Mouse (Mus musculus): Measurements from ENCODE around the gene Tapt1. TPM values are rescaled to one million over a fixed set of nuclear protein-coding genes. Genes with fewer than 3 reads are reported as not detected.
A peak's percentile ranks its signal among the peaks of the same experiment; 100 is the strongest.

Gene Tapt1
- total and polyA plus RNA-seq, 3 experiments = 20.1 to 58.3 (median 52.8) TPM

DNA sequence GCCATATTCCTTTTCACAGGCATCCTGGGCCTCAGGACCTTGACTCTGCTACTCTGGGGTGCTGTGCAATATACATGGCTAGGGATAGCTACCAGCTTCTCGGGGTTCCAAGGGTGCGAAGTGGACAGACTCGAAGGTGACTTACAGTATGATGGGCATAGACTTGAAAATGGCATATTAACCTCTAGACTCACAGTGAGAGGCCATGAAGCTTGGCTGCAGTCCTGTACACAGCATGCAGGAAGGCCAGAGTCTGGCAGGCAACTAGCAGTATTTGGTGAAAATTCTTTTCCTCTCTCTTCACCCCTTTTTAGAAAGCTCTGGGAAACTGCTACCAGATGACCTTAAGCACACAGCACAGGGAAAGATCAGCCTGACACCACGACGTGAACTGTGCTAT, 52.4 kb downstream of the Tapt1 start:
- H3K9me3 ChIP-seq (replicated peaks) = no peaks in the 10 kb centered on the region
- no peak for ATAC-seq (ENCODE audit: extremely low read depth, insufficient number of reproducible peaks, low FRiP score, poor library complexity, severe bottlenecking)
- H3K27me3 ChIP-seq (ENCODE audit: insufficient read depth, low read length) = no peaks in the 10 kb centered on the region
- no peaks in the 10 kb centered on the region for H3K4me1 ChIP-seq (ENCODE audit: insufficient read depth, low read depth, low read length)
- no peak for TF ChIP-seq POLR2AphosphoS5 (IDR thresholded peaks at IDR 0.05; ENCODE audit: insufficient replicate concordance, low read depth, low read length)
- no peak for TF ChIP-seq GATA1 (IDR thresholded peaks at IDR 0.05; ENCODE audit: borderline replicate concordance, low read length)
- TF ChIP-seq CTCF (IDR thresholded peaks at IDR 0.05; ENCODE audit: low read depth, low read length) = no peak
- TF ChIP-seq TAL1 (conservative IDR thresholded peaks at IDR 0.05; ENCODE audit: low read depth, low read length) = no peak
- TF ChIP-seq GATA2 (IDR thresholded peaks at IDR 0.05; ENCODE audit: borderline replicate concordance, low read depth, low read length) = no peak
- peaks cover 89% of the 10 kb centered on the region for H3K36me3 ChIP-seq (replicated peaks)
- no peak for DNase-seq (ENCODE audit: low spot score)
- H3K4me3 ChIP-seq (ENCODE audit: low read depth, low read length) = no peak overlapping the region

DNA sequence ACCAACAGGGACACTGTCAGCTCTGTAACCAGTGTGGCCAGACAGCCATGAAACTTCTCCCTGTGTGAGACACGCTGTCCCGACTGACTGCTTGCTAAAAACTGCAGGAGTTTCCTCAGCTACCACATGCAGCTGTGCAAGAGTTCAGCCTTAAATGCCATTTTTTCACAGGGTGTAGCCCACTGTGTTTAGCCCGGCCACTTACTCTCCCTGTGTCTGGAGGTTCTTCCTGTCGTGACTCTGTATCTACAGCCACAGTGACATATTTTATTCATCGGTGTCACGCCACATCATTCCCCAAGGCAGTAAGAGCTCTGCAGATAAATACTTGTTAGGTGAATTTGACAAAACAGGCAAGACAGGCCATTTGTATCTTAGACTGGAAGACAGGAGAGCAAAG, 59.6 kb downstream of the Tapt1 start:
- no peak overlapping the region for H3K4me3 ChIP-seq (ENCODE audit: low read depth, low read length)
- DNase-seq (ENCODE audit: low spot score) = no peak
- no peak for ATAC-seq (ENCODE audit: extremely low read depth, insufficient number of reproducible peaks, low FRiP score, poor library complexity, severe bottlenecking)
- H3K9me3 ChIP-seq (replicated peaks) = no peaks in the 10 kb centered on the region
- peaks cover 20% of the 10 kb centered on the region for H3K36me3 ChIP-seq (replicated peaks)
- no peaks in the 10 kb centered on the region for H3K4me1 ChIP-seq (ENCODE audit: insufficient read depth, low read depth, low read length)
- TF ChIP-seq GATA1 (IDR thresholded peaks at IDR 0.05; ENCODE audit: borderline replicate concordance, low read length) (no peak), POLR2AphosphoS5 (IDR thresholded peaks at IDR 0.05; ENCODE audit: insufficient replicate concordance, low read depth, low read length) (no peak), GATA2 (IDR thresholded peaks at IDR 0.05; ENCODE audit: borderline replicate concordance, low read depth, low read length) (no peak), CTCF (IDR thresholded peaks at IDR 0.05; ENCODE audit: low read depth, low read length) (no peak), TAL1 (conservative IDR thresholded peaks at IDR 0.05; ENCODE audit: low read depth, low read length) (no peak)
- H3K27me3 ChIP-seq (ENCODE audit: insufficient read depth, low read length) = no peaks in the 10 kb centered on the region

DNA sequence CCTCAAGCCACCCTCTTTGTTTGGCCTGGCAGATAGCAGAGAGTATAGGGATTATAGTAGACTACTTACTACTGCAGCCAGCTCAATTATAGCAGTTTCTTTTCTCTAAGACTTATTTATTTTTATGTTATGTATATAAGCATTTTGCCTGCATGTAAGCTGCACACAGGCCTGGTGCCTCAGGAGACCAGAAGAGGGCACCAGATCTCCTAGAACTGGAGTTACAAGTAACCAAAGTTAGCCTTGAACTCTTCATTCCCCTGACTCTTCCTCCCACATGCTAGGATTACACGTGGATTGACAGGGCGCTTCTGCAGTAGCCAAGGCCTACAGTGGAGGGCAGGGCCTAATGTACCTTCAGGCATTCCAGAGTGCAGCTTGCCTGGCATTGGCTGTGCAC, 60.6 kb downstream of the Tapt1 start:
- Histone ChIP-seq H3K36me3 (replicated peaks) (peaks cover 10% of the 10 kb centered on the region), H3K4me3 (ENCODE audit: low read depth, low read length) (no peak overlapping the region), H3K9me3 (replicated peaks) (no peaks in the 10 kb centered on the region), H3K27me3 (ENCODE audit: insufficient read depth, low read length) (no peaks in the 10 kb centered on the region), H3K4me1 (ENCODE audit: insufficient read depth, low read depth, low read length) (peaks cover 3% of the 10 kb centered on the region; the same call in 1 of the 2 replicates)
- ATAC-seq (ENCODE audit: extremely low read depth, insufficient number of reproducible peaks, low FRiP score, poor library complexity, severe bottlenecking) = no peak
- TF ChIP-seq POLR2AphosphoS5 (IDR thresholded peaks at IDR 0.05; ENCODE audit: insufficient replicate concordance, low read depth, low read length) (no peak), CTCF (IDR thresholded peaks at IDR 0.05; ENCODE audit: low read depth, low read length) (0 out of 2 replicates have a peak, but pooled peaks have one; percentile 5)
- DNase-seq (ENCODE audit: low spot score) = no peak

DNA sequence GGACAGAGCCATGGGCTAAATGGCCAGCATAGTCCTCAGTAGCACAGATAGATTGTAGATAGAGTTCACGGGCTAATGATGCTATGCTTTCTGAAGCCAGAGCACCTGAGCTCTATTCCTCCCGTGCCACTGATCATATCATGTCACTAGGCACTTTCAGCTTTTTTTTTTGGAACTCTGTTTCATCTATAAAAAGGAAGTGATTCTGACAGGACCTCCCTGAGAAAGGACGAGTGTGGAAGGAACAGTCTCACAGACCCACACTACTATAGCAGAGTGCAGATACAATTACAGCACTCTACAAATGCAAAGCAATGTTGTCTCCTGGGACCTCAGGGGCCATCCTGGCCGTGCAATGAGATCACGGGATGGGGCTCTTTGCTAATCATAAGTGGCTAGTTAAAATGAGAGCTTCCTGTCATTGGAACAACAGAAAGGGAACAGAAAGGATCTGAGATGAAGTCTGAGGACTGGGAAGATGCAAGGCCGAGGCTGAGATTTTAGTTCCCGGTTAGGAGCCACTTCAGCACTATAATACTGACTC, 62.1 kb downstream of the Tapt1 start:
- Histone ChIP-seq H3K27me3 (ENCODE audit: insufficient read depth, low read length) (no peaks in the 10 kb centered on the region), H3K36me3 (replicated peaks) (no peaks in the 10 kb centered on the region), H3K4me3 (ENCODE audit: low read depth, low read length) (no peak overlapping the region), H3K4me1 (ENCODE audit: insufficient read depth, low read depth, low read length) (peaks cover 11% of the 10 kb centered on the region; the same call in 1 of the 2 replicates), H3K9me3 (replicated peaks) (no peaks in the 10 kb centered on the region)
- ATAC-seq (ENCODE audit: extremely low read depth, insufficient number of reproducible peaks, low FRiP score, poor library complexity, severe bottlenecking) = no peak
- DNase-seq (ENCODE audit: low spot score) = no peak
- TF ChIP-seq GATA2 (IDR thresholded peaks at IDR 0.05; ENCODE audit: borderline replicate concordance, low read depth, low read length) (no peak), POLR2AphosphoS5 (IDR thresholded peaks at IDR 0.05; ENCODE audit: insufficient replicate concordance, low read depth, low read length) (no peak), CTCF (IDR thresholded peaks at IDR 0.05; ENCODE audit: low read depth, low read length) (no peak), TAL1 (conservative IDR thresholded peaks at IDR 0.05; ENCODE audit: low read depth, low read length) (no peak), GATA1 (IDR thresholded peaks at IDR 0.05; ENCODE audit: borderline replicate concordance, low read length) (no peak)

DNA sequence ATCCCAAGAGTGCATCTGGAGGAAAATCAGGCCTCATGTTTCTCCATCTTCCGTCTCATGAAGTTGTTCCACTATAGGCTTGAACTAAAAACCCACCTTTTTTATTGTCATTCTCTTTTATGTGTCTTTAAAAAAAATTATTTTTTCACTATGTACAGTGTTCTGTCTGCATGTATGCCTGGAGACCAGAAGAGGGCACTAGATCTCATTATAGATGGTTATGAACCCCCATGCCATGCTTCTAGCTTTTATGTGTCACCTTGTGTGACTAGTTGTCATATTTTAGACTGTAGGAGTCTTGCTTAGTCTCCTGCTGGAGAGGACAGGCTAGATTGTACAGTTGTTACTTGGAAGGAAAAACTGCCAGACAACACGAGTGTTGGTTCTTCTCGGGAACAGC, 63.1 kb downstream of the Tapt1 start:
- Histone ChIP-seq H3K9me3 (replicated peaks) (no peaks in the 10 kb centered on the region), H3K4me1 (ENCODE audit: insufficient read depth, low read depth, low read length) (peaks cover 13% of the 10 kb centered on the region; the same call in 1 of the 2 replicates), H3K36me3 (replicated peaks) (no peaks in the 10 kb centered on the region), H3K4me3 (ENCODE audit: low read depth, low read length) (no peak overlapping the region), H3K27me3 (ENCODE audit: insufficient read depth, low read length) (no peaks in the 10 kb centered on the region)
- TF ChIP-seq CTCF (IDR thresholded peaks at IDR 0.05; ENCODE audit: low read depth, low read length) = no peak
- TF ChIP-seq TAL1 (conservative IDR thresholded peaks at IDR 0.05; ENCODE audit: low read depth, low read length) = no peak
- no peak for TF ChIP-seq POLR2AphosphoS5 (IDR thresholded peaks at IDR 0.05; ENCODE audit: insufficient replicate concordance, low read depth, low read length)
- no peak for TF ChIP-seq GATA1 (IDR thresholded peaks at IDR 0.05; ENCODE audit: borderline replicate concordance, low read length)
- no peak for ATAC-seq (ENCODE audit: extremely low read depth, insufficient number of reproducible peaks, low FRiP score, poor library complexity, severe bottlenecking)
- DNase-seq (ENCODE audit: low spot score) = no peak

DNA sequence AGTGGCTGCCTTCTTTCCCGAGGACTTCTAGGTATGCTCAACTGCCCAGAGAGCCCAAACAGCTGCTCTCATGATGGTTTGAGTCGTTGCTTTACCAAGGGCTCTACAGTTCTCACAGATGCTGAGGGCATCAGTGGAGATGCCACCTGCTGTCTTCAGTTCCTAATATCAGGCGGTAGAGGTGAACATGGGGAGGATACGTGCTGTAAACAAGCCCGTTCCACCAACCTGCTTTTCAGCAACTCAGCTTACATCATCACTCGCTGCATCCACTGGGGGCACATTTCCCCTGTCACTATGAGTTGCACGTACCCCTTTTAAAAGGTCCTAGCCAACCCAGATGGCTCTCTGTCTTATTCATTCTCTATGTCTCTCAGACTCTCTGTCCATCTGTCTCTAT, 63.6 kb downstream of the Tapt1 start:
- H3K36me3 ChIP-seq (replicated peaks) = no peaks in the 10 kb centered on the region
- peaks cover 18% of the 10 kb centered on the region for H3K4me1 ChIP-seq (ENCODE audit: insufficient read depth, low read depth, low read length)
- no peaks in the 10 kb centered on the region for H3K9me3 ChIP-seq (replicated peaks)
- no peak overlapping the region for H3K4me3 ChIP-seq (ENCODE audit: low read depth, low read length)
- ATAC-seq (ENCODE audit: extremely low read depth, insufficient number of reproducible peaks, low FRiP score, poor library complexity, severe bottlenecking) = no peak
- TF ChIP-seq CTCF (IDR thresholded peaks at IDR 0.05; ENCODE audit: low read depth, low read length) = no peak
- H3K27me3 ChIP-seq (ENCODE audit: insufficient read depth, low read length) = no peaks in the 10 kb centered on the region
- DNase-seq (ENCODE audit: low spot score) = no peak

Measured in G1E (cell line).